In genomic region chr9:114466871-114467270, GRCm38 (mm10) we compare ENCODE assay signal across 28 mouse cellular contexts. TPM values are rescaled to one million over a fixed set of nuclear protein-coding genes. Genes with fewer than 3 reads are reported as not detected.
A peak's percentile ranks its signal among the peaks of the same experiment; 100 is the strongest.
DNase-seq lines count a peak whose midpoint lies in the region; ATAC-seq and TF ChIP-seq lines count a peak whose summit lies in the region.
"Had no signal": no experiment of that assay in that cellular context is flagged by ENCODE, and none has a peak within 500 bp of the region (broad histone marks: within the 10 kb centered on the region; RNA-seq: fewer than 3 reads in every experiment).

No protein-coding gene starts in this region.

- no peaks in the 10 kb centered on the region for H3K9me3 ChIP-seq in intestine, embryonic 15.5 days
- H3K9me3 ChIP-seq in intestine, postnatal 0 days (ENCODE audit: control insufficient read depth) = no peaks in the 10 kb centered on the region
- peaks cover 10% of the 10 kb centered on the region for H3K9me3 ChIP-seq in CH12.LX (replicated peaks; ENCODE audit: low read length)
- H3K9me3 ChIP-seq in liver, embryonic 16.5 days (replicated peaks; ENCODE audit: control insufficient read depth, low read length) = no peaks in the 10 kb centered on the region
- H3K9me3 ChIP-seq: embryonic facial prominence, embryonic 13.5 days; heart, embryonic 10.5 days; hindbrain, embryonic 15.5 days; limb, embryonic 13.5 days; lung, embryonic 15.5 days had no signal

- peaks cover 13% of the 10 kb centered on the region; the same call in 1 of the 2 replicates for H3K36me3 ChIP-seq in intestine, embryonic 15.5 days
- peaks cover 73% of the 10 kb centered on the region for H3K36me3 ChIP-seq in intestine, postnatal 0 days (ENCODE audit: control insufficient read depth, insufficient read depth)
- peaks cover 26 to 81% of the 10 kb centered on the region in 2 experiments for H3K36me3 ChIP-seq in CH12.LX (replicated peaks in 1 of 2; ENCODE audit: control insufficient read depth in 1 of 2, insufficient read depth in 1 of 2, low read length in 1 of 2)
- no peaks in the 10 kb centered on the region for H3K36me3 ChIP-seq in liver, embryonic 16.5 days (ENCODE audit: control insufficient read depth, insufficient read depth)

- no peaks in the 10 kb centered on the region for H3K79me2 ChIP-seq in CH12.LX (replicated peaks; ENCODE audit: control insufficient read depth, extremely low read depth, insufficient read depth, poor library complexity, severe bottlenecking)

- in situ Hi-C loops in CH12.LX (cut with MboI; ENCODE audit: low pct_ligation_motif_present, low pct_unique_long_range_greater_than_20kb, low sequenced_read_pairs) = no loop called here

- H3K4me1 ChIP-seq in intestine, embryonic 15.5 days (replicated peaks) = no peaks in the 10 kb centered on the region
- H3K4me1 ChIP-seq in intestine, postnatal 0 days (replicated peaks; ENCODE audit: control insufficient read depth, insufficient read depth, low read length) = no peaks in the 10 kb centered on the region
- peaks cover 29 to 80% of the 10 kb centered on the region in 2 experiments for H3K4me1 ChIP-seq in CH12.LX (ENCODE audit: control insufficient read depth in 1 of 2, insufficient read depth in 2 of 2)
- H3K4me1 ChIP-seq in liver, embryonic 16.5 days (ENCODE audit: control insufficient read depth, low read depth, low read length) = peaks cover 13% of the 10 kb centered on the region
- H3K4me1 ChIP-seq: embryonic facial prominence, embryonic 13.5 days; hindbrain, embryonic 15.5 days; limb, embryonic 13.5 days; lung, embryonic 15.5 days had no signal

- ATAC-seq in intestine, embryonic 15.5 days = peak; percentile 52; the same call in 1 of the 2 replicates
- no peak for ATAC-seq in intestine, postnatal 0 days
- ATAC-seq in liver, embryonic 16.5 days (ENCODE audit: low read depth) = peak; percentile 81
- ATAC-seq: forebrain, embryonic 16.5 days had no signal

- H3K27ac ChIP-seq in intestine, embryonic 15.5 days = no peak overlapping the region
- no peak overlapping the region for H3K27ac ChIP-seq in intestine, postnatal 0 days (ENCODE audit: low read depth, low read length)
- H3K27ac ChIP-seq in CH12.LX (ENCODE audit: insufficient read depth, low read depth) = no peak overlapping the region
- no peak overlapping the region for H3K27ac ChIP-seq in liver, embryonic 16.5 days (ENCODE audit: low read length)
- H3K27ac ChIP-seq: embryonic facial prominence, embryonic 13.5 days; heart, embryonic 10.5 days; hindbrain, embryonic 15.5 days; limb, embryonic 13.5 days; lung, embryonic 15.5 days had no signal

- TF ChIP-seq RAD21 in CH12.LX (IDR thresholded peaks at IDR 0.05; ENCODE audit: low read depth, low read length) = no peak

- no peak for TF ChIP-seq CTCF in intestine, postnatal 0 days (IDR thresholded peaks at IDR 0.05; ENCODE audit: low read depth)
- no peak for TF ChIP-seq CTCF in CH12.LX (conservative IDR thresholded peaks at IDR 0.05 in 1 of 2, IDR thresholded peaks at IDR 0.05 in 1 of 2; ENCODE audit: low read depth in 2 of 2, low read length in 2 of 2)

- 74% methylated on average over 7 of the region's 7 CpGs for WGBS in intestine, embryonic 15.5 days
- WGBS in intestine, postnatal 0 days = 55% methylated on average over 7 of the region's 7 CpGs
- 32% methylated on average over 7 of the region's 7 CpGs for WGBS in liver, embryonic 16.5 days (ENCODE audit: insufficient replicate concordance)

- H3K27me3 ChIP-seq in intestine, embryonic 15.5 days (replicated peaks) = no peaks in the 10 kb centered on the region
- H3K27me3 ChIP-seq in intestine, postnatal 0 days (replicated peaks; ENCODE audit: control insufficient read depth, insufficient read depth, low read length) = no peaks in the 10 kb centered on the region
- no peaks in the 10 kb centered on the region for H3K27me3 ChIP-seq in CH12.LX (replicated peaks)
- H3K27me3 ChIP-seq in liver, embryonic 16.5 days (ENCODE audit: control insufficient read depth, insufficient read depth, low read depth, low read length) = no peaks in the 10 kb centered on the region
- H3K27me3 ChIP-seq: embryonic facial prominence, embryonic 13.5 days; hindbrain, embryonic 15.5 days; limb, embryonic 13.5 days; lung, embryonic 15.5 days had no signal

- no peak overlapping the region for H3K4me3 ChIP-seq in intestine, embryonic 15.5 days (replicated peaks)
- no peak overlapping the region for H3K4me3 ChIP-seq in intestine, postnatal 0 days (ENCODE audit: low read depth, low read length)
- H3K4me3 ChIP-seq in CH12.LX (replicated peaks in 1 of 3; ENCODE audit: low read depth in 2 of 3, low read length in 2 of 3, poor library complexity in 1 of 3) = no peak overlapping the region
- no peak overlapping the region for H3K4me3 ChIP-seq in liver, embryonic 16.5 days (ENCODE audit: low read depth, low read length)
- H3K4me3 ChIP-seq: embryonic facial prominence, embryonic 13.5 days; heart, embryonic 10.5 days; hindbrain, embryonic 15.5 days; limb, embryonic 13.5 days; lung, embryonic 15.5 days had no signal

- intact Hi-C loops in gastrocnemius, postnatal 14 days (cut with DNase I; ENCODE audit: low total_unique reads) = no loop called here

- no peak overlapping the region for H3K4me2 ChIP-seq in intestine, embryonic 15.5 days (replicated peaks)
- H3K4me2 ChIP-seq in intestine, postnatal 0 days (replicated peaks; ENCODE audit: low read depth) = no peak overlapping the region
- H3K4me2 ChIP-seq in CH12.LX (ENCODE audit: insufficient read depth, low read depth, poor library complexity, severe bottlenecking) = no peak overlapping the region
- 0 out of 2 replicates have a peak overlapping the region, but pooled peaks have one; percentile 24 for H3K4me2 ChIP-seq in liver, embryonic 16.5 days (ENCODE audit: low read depth, low read length)
- H3K4me2 ChIP-seq: embryonic facial prominence, embryonic 13.5 days; hindbrain, embryonic 15.5 days; limb, embryonic 13.5 days; lung, embryonic 15.5 days; midbrain, embryonic 11.5 days had no signal

- TF ChIP-seq EP300 in CH12.LX (IDR thresholded peaks at IDR 0.05; ENCODE audit: low read length) = no peak

- no peak for DNase-seq in CH12.LX (ENCODE audit: extremely low read depth)
- peak; percentile 73 for DNase-seq in induced T-regulatory cell, adult 2 months (ENCODE audit: low read depth)
- DNase-seq in urinary bladder, postnatal 10 days (ENCODE audit: low spot score) = no peak
- DNase-seq in gastrocnemius, postnatal 14 days = no peak
- DNase-seq: adrenal gland, postnatal 36 days; cerebellum, adult 9-10 months; kidney, adult 18-20 months; lung, postnatal 4 days; retina, postnatal 1 day; right cerebral cortex, postnatal 4 days had no signal

- no peak for TF ChIP-seq POLR2A in CH12.LX (IDR thresholded peaks at IDR 0.05; ENCODE audit: low read depth, low read length)

- H3K9ac ChIP-seq in intestine, embryonic 15.5 days = no peak overlapping the region
- H3K9ac ChIP-seq in intestine, postnatal 0 days (ENCODE audit: low read depth, low read length) = no peak overlapping the region
- no peak overlapping the region for H3K9ac ChIP-seq in CH12.LX (ENCODE audit: insufficient read depth, low read depth)
- no peak overlapping the region for H3K9ac ChIP-seq in liver, embryonic 16.5 days (ENCODE audit: low read depth, low read length)
- H3K9ac ChIP-seq: embryonic facial prominence, embryonic 13.5 days; hindbrain, embryonic 15.5 days; limb, embryonic 13.5 days; lung, embryonic 15.5 days had no signal

- dilution Hi-C loops in CH12.LX (cut with MboI; ENCODE audit: extremely low pct_ligation_motif_present, extremely low pct_unique_long_range_greater_than_20kb, low sequenced_read_pairs) = no loop called here

TF ChIP-seq in CH12.LX, 34 proteins besides CTCF, POLR2A, EP300 and RAD21 (continues in another document):
- TF ChIP-seq USF1 (IDR thresholded peaks at IDR 0.05; ENCODE audit: low read depth, low read length) (peak; percentile 72), MAFK (IDR thresholded peaks at IDR 0.05; ENCODE audit: insufficient replicate concordance, low read length) (no peak), GABPA (IDR thresholded peaks at IDR 0.05; ENCODE audit: insufficient replicate concordance, low read depth, low read length) (no peak), ZMIZ1 (IDR thresholded peaks at IDR 0.05; ENCODE audit: low read depth, low read length) (no peak), JUND (conservative IDR thresholded peaks at IDR 0.05; ENCODE audit: low read depth, low read length) (no peak), MAX (IDR thresholded peaks at IDR 0.05; ENCODE audit: low read length) (peak; percentile 17; the same call in 1 of the 2 replicates), KAT2A (IDR thresholded peaks at IDR 0.05; ENCODE audit: insufficient replicate concordance, low read length) (no peak), IRF4 (IDR thresholded peaks at IDR 0.05; ENCODE audit: low read depth, low read length) (no peak), ZNF384 (IDR thresholded peaks at IDR 0.05; ENCODE audit: low read depth, low read length) (no peak), USF2 (conservative IDR thresholded peaks at IDR 0.05; ENCODE audit: low read depth, low read length) (peak; percentile 54), NELFE (IDR thresholded peaks at IDR 0.05; ENCODE audit: low read depth, low read length) (no peak), ZKSCAN1 (IDR thresholded peaks at IDR 0.05; ENCODE audit: borderline replicate concordance, low read depth, low read length) (no peak), E2F4 (IDR thresholded peaks at IDR 0.05; ENCODE audit: insufficient replicate concordance, low read depth, low read length) (no peak), UBTF (IDR thresholded peaks at IDR 0.05; ENCODE audit: low read depth, low read length) (no peak), RCOR1 (conservative IDR thresholded peaks at IDR 0.05; ENCODE audit: low read depth, low read length) (no peak), MEF2A (IDR thresholded peaks at IDR 0.05; ENCODE audit: borderline replicate concordance, low read depth, low read length) (no peak)

RNA-seq across cellular contexts. Expression of gene Ccr4, which starts 37.8 kb away (rescaled TPM):
- 0.56 and 0.63 TPM in 2 replicates for polyA plus RNA-seq in intestine, embryonic 15.5 days (2015; fragmentation: Nextera tagmentation; extraction: Ambion mirVana)
- polyA plus RNA-seq in intestine, postnatal 0 days (2015; fragmentation: Nextera tagmentation; extraction: Ambion mirVana) = 2.3 TPM in 2 replicates
- total RNA-seq in CH12.LX (2012; rRNA removed) (0.08 TPM in 2 replicates), CH12.LX (2014; rRNA removed) (0.36 and 0.55 TPM in 2 replicates)
- 0.65 and 0.74 TPM in 2 replicates for polyA plus RNA-seq in CH12.LX (2012; ENCODE audit: insufficient read length, low read depth)
- polyA plus RNA-seq in liver, embryonic 16.5 days (2015; fragmentation: Nextera tagmentation; extraction: Ambion mirVana) = not detected in 2 replicates
- total RNA-seq in gastrocnemius, postnatal 14 days (2021) = not detected
- total RNA-seq: adrenal gland, postnatal 36 days; gastrocnemius, postnatal 4 days; heart, postnatal 25 days; layer of hippocampus, adult 18-20 months; layer of hippocampus, postnatal 25 days; left cerebral cortex, postnatal 10 days had no signal
- polyA plus RNA-seq: C2C12; cortical plate, adult 2 months; forebrain, embryonic 16.5 days; heart, embryonic 10.5 days; hindbrain, embryonic 15.5 days; limb, embryonic 13.5 days; midbrain, embryonic 11.5 days; neural tube, embryonic 11.5 days had no signal

RNA-seq across cellular contexts. Expression of gene C130032M10Rik, which starts 48.6 kb away (rescaled TPM):
- polyA plus RNA-seq in intestine, embryonic 15.5 days (2015; fragmentation: Nextera tagmentation; extraction: Ambion mirVana) = 0.48 and 0.58 TPM in 2 replicates
- not detected in 2 replicates for polyA plus RNA-seq in intestine, postnatal 0 days (2015; fragmentation: Nextera tagmentation; extraction: Ambion mirVana)
- total RNA-seq in CH12.LX (2012; rRNA removed) (not detected in 2 replicates), CH12.LX (2014; rRNA removed) (not detected in 2 replicates)
- polyA plus RNA-seq in CH12.LX (2012; ENCODE audit: insufficient read length, low read depth) = not detected in 2 replicates
- polyA plus RNA-seq in liver, embryonic 16.5 days (2015; fragmentation: Nextera tagmentation; extraction: Ambion mirVana) = not detected in 2 replicates
- total RNA-seq in gastrocnemius, postnatal 14 days (2021) = not detected
- total RNA-seq: adrenal gland, postnatal 36 days; gastrocnemius, postnatal 4 days; heart, postnatal 25 days; layer of hippocampus, adult 18-20 months; layer of hippocampus, postnatal 25 days; left cerebral cortex, postnatal 10 days had no signal
- polyA plus RNA-seq: C2C12; cortical plate, adult 2 months; forebrain, embryonic 16.5 days; hindbrain, embryonic 15.5 days; lung, embryonic 15.5 days; midbrain, embryonic 11.5 days; neural tube, embryonic 11.5 days had no signal
